Mouse (Mus musculus) frontal cortex, postnatal 10 days (tissue): ENCODE results near the gene H1f0.

Experiments used
- DNase-seq, 2 experiments: peaks; one replicate each; pipeline ENCODE4 v3.0.0; 2022; ENCODE audit warnings: low spot score in 2 of 2, mixed read lengths in 1 of 2

The H1f0 gene

GRCm38 (mm10) chr15:79028237-79028738 is at the start of gene H1f0:
Gene H1f0 (plus strand): TSS chr15:79028450.
- peak; percentile 89 to 95 for DNase-seq

- no peak for DNase-seq
These were observed 49.4 kb upstream of the H1f0 start for GRCm38 (mm10) chr15:78978875-78979274.

GRCm38 (mm10) chr15:78980084-78980483 is 48.2 kb upstream of the H1f0 start:
- DNase-seq = no peak

- DNase-seq = peak in 1 of 2 experiments; percentile 64
These were observed 45.4 kb upstream of the H1f0 start for GRCm38 (mm10) chr15:78982658-78983435.

- peak in 1 of 2 experiments; percentile 19 for DNase-seq
These were observed 44.6 kb upstream of the H1f0 start for GRCm38 (mm10) chr15:78983436-78984285.

GRCm38 (mm10) chr15:78984286-78984778 is 43.9 kb upstream of the H1f0 start:
- no peak for DNase-seq

- no peak for DNase-seq
These were observed 41.6 kb upstream of the H1f0 start for GRCm38 (mm10) chr15:78986536-78987220.

- peak; percentile 82 to 83 for DNase-seq
These were observed 39.7 kb upstream of the H1f0 start for GRCm38 (mm10) chr15:78988499-78988971.

GRCm38 (mm10) chr15:78989152-78990092 is 38.8 kb upstream of the H1f0 start:
- DNase-seq = no peak

- no peak for DNase-seq
These were observed 38.2 kb upstream of the H1f0 start for GRCm38 (mm10) chr15:78990093-78990463.

GRCm38 (mm10) chr15:78990970-78991525 is 37.2 kb upstream of the H1f0 start:
- DNase-seq = no peak

- DNase-seq = no peak
These were observed 36.0 kb upstream of the H1f0 start for GRCm38 (mm10) chr15:78992235-78992634.

- no peak for DNase-seq
These were observed 35.3 kb upstream of the H1f0 start for GRCm38 (mm10) chr15:78992925-78993324.

- no peak for DNase-seq
These were observed 32.3 kb upstream of the H1f0 start for GRCm38 (mm10) chr15:78995916-78996315.

GRCm38 (mm10) chr15:78996663-78997062 is 31.6 kb upstream of the H1f0 start:
- DNase-seq = no peak

- DNase-seq = no peak
These were observed 29.9 kb upstream of the H1f0 start for GRCm38 (mm10) chr15:78998348-78998747.

- no peak for DNase-seq
These were observed 28.7 kb upstream of the H1f0 start for GRCm38 (mm10) chr15:78999586-78999985.

- DNase-seq = no peak
These were observed 27.9 kb upstream of the H1f0 start for GRCm38 (mm10) chr15:79000357-79000791.

- DNase-seq = no peak
These were observed 26.7 kb upstream of the H1f0 start for GRCm38 (mm10) chr15:79001559-79001958.

GRCm38 (mm10) chr15:79002036-79002435 is 26.2 kb upstream of the H1f0 start:
- no peak for DNase-seq
